Mouse (Mus musculus): Measurements from ENCODE around the gene Chmp2a.
A peak's percentile ranks its signal among the peaks of the same experiment; 100 is the strongest.

The Chmp2a gene

DNA sequence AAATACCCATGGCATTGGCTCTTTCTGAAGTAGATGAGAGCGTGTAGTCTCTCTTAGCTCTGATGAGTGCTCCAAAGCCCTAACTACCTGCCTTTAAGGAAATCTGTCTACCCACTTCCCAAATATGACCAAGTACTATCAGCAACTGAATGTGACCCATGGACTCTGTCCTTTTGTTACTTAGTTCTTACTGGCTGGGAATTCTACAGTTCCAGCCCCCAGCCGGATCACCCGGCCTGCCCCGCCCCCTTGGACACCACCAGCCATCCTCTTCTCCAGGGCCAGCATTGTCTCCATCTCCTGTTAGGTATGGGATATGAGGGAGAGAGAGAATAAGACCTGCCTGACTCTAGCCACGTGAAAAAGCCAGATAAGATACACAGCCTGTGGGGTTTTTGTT, 36.6 kb downstream of the Chmp2a start, which contains the start of gene Slc27a5:
Gene Slc27a5 (minus strand): TSS at position 140 of the 400 bp plus-strand sequence.
- DNase-seq: no peak

DNA sequence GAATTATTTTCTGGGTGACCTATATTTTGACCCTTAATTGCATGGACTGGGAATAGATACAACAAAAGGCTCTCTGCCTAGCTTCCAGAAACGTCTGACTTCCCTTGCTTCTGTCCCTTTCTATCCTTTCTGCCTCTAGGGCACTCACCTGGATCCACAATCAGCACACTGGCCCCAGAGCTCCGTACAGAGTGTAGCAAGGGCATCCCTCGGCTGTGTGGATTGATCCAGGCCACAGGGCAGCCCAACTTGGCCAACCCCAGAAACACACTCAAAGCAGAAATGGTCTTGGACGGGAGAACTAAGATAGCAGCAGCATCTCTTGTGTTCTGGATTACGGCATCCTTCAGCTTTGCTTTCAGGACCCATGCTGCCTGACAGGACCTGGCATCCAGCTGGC, 37.4 kb downstream of the Chmp2a start:
- DNase-seq: no peak

DNA sequence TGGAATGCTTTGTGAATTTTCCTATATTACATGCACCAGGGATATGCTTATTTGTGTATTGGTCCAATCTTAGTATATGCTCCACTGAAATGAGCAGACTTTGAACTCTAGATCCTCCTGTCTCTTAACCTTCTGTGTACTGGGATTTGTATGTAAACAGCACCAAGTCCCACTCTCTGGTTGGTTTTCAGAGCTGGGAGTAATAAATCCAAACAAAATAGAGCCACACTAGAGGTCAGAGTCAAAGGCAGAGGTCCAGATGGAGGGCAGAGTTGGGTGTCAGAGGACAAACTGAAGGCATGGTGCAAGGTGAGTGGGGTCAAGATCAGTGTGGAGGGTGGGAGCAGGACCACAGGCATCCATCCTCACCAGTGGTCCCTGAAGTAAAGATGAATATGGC, 38.7 kb downstream of the Chmp2a start:
- DNase-seq: no peak

DNA sequence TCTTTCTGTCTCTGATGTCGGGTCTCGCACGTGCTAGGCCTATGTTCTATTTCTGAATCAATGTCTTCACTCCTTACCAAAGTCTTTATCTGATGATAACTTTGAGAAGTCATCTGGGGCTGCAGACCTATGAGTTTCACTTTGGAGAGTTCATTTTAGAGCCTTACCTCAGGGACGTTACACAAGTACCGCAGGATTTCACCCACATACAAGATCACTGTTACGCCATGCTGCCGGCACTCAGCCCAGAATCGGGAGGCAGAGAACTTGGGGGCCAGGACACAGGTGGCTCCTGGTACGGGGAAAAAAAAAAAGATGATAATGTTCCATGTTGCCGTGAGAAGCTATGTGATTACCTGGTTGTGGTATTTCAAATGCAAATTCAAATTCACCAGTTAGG, 41.5 kb downstream of the Chmp2a start:
- DNase-seq: no peak

DNA sequence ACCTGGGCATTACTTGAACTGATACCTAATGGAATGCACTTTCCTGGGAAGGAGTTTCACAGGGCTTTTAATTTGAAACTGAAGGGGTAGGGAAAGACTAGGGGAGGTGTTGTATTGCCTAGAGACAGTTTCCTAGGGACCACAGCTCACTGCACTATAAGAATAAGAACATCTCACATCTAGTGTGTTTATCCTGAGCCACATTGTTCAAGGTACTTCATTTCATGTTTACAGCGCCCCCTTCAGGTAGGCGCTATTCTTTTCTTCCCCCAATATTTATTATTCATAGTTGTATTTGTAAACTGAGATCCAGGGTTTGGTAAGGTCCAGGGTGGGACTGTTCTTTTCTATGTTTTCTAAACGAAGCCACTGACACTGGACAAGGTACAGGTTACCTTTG, 42.4 kb downstream of the Chmp2a start:
- DNase-seq: peak; percentile 54

DNA sequence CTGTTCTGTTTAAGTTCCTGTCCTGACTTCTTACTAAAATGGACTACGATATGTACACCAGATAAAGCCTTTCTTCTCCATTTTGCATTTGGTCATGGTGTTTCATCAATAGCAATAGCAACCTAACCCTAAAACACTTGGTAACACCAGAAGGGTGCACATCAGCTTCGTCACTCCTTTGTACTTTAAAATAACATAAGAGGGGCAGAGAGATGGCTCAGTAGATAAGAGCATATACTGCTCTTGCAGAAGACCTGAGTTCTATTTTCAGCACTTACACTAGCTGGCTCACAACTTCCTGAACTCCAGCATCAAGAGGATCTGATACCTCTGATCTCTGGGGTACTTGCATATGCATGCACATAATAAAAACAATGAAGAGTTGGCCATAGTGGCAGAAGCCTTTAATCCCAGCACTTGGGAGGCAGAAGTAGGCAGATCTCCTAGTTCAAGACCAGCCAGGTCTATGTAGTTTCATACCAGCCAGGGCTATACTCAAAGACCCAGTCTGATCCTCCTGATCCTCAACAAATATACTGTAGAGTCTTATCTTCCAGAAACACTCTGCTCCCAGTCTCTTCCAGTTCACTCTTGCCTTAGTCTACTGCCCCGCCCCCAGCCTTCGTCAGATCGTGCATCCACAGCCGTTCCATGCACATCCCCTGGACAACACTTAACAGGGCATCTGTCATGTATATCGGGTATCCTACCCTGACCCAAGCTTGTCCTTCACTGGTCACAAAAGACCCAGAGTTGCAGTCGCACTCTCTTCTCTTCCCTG, 47.0 kb downstream of the Chmp2a start:
- DNase-seq: no peak

DNA sequence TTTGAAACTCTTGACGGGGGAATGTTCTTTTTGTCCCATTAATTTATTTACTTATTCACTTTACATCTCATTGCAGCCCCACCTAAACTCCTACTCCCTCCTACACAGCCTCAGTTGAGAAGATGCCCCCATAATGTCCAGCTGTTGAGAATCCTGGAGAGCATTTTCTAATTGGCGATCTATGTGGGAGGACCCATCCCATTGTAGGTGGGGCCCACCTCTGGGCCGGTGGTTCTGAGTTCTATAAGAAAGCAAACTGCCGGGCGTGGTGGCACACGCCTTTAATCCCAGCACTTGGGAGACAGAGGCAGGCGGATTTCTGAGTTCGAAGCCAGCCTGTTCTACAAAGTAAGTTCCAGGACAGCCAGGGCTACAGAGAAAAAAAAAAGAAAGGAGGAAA, 47.7 kb downstream of the Chmp2a start:
- DNase-seq: no peak

DNA sequence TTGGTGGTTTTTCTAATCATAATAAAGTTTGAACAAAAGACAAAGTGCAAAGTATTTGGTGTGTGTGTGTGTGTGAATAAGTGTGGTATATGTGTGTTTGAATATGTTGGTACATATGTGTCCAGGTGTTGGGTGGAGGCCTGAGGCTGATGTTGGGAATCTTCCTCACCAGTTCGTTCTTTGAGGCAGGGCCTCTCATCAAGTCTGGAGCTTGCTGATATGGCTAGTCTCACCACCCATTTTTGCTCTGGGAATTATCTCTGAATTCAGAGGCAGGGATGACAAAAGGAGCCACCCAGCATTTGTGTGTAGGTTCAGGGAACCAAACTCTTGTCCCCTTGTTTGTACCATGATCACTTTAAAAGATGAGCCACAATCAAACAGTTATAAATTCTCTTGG, 48.9 kb downstream of the Chmp2a start:
- no peak for DNase-seq

Measured in retina, postnatal 1 day (tissue).